Mouse (Mus musculus) lung, embryonic 14.5 days (tissue): ENCODE measurements around the gene Prpf3. TPM values are rescaled to one million over a fixed set of nuclear protein-coding genes. Genes with fewer than 3 reads are reported as not detected.
"Not testable (repeated sequence)": the region's sequence is repeated elsewhere in the genome, so short reads cannot be mapped to it uniquely, and the experiment has no call there.

Experiments
- ATAC-seq: fragments of 200-750 bp; cut with Nextera tagmentation; 2 replicates; pipeline ENCODE4 v1.8.0; 2017; ENCODE audit warnings: mild to moderate bottlenecking, moderate TSS enrichment, moderate library complexity; ENCODE audit not compliant: insufficient read depth
- DNase-seq: peaks from one replicate; pipeline ENCODE4 v3.0.0-alpha.2; 2015
- H3K27ac ChIP-seq: fragments of 300-500 bp; sonication (generic); 2 replicates; pipeline ENCODE4 v1.5.1; 2014; ENCODE audit warnings: low read depth, mild to moderate bottlenecking, moderate library complexity
- H3K27me3 ChIP-seq: fragments of 300-500 bp; sonication (generic); 2 replicates; pipeline ENCODE4 v1.6.1; 2014; ENCODE audit warnings: low read length, control low read depth; ENCODE audit not compliant: insufficient read depth
- H3K36me3 ChIP-seq: fragments of 300-500 bp; sonication (generic); 2 replicates; pipeline ENCODE4 v1.6.1; 2014; ENCODE audit warnings: control low read depth; ENCODE audit not compliant: insufficient read depth
- H3K4me1 ChIP-seq: fragments of 300-500 bp; sonication (generic); 2 replicates; pipeline ENCODE4 v1.6.1; 2014; ENCODE audit warnings: antibody characterized with exemption, control low read depth; ENCODE audit not compliant: insufficient read depth
- H3K4me2 ChIP-seq: fragments of 300-500 bp; sonication (generic); 2 replicates; pipeline ENCODE4 v1.6.1; 2014; ENCODE audit warnings: mild to moderate bottlenecking
- H3K4me3 ChIP-seq: fragments of 300-500 bp; sonication (generic); 2 replicates; pipeline ENCODE4 v1.5.1; 2014; ENCODE audit warnings: low read depth, low read length
- H3K9ac ChIP-seq: fragments of 300-500 bp; sonication (generic); 2 replicates; pipeline ENCODE4 v1.6.1; 2014
- H3K9me3 ChIP-seq: fragments of 300-500 bp; sonication (generic); 2 replicates; pipeline ENCODE4 v1.6.1; 2016; ENCODE audit warnings: low read depth, low read length, control low read depth
- CTCF ChIP-seq: IDR thresholded peaks from 2 replicates; pipeline ENCODE4 v1.5.1; 2016; ENCODE audit warnings: antibody characterized with exemption, low read depth
- WGBS: fragments of 180-500 bp; shearing (Covaris S2); extraction: QIAGEN DNeasy Blood & Tissue Kit; methylation state at CpG from one replicate; pipeline ENCODE4 v1.1.7; 2014; 5-methylcytosine and 5-hydroxymethylcytosine counted together
- polyA plus RNA-seq: library from polyadenylated mRNA; unstranded; fragments of >200 nt; fragmentation: Nextera tagmentation; extraction: Ambion mirVana; gene quantifications from 2 replicates; pipeline ENCODE4 v1.2.1, GENCODE M21; 2014

Prpf3 gene
- polyA plus RNA-seq, 1 experiment from 2014 or later: 63.7 TPM

- TF ChIP-seq CTCF: 0 out of 2 replicates have a peak, but pooled peaks have one; percentile 21
- Histone ChIP-seq H3K4me1 (peaks cover 6% of the 10 kb centered on the region; the same call in 1 of the 2 replicates), H3K4me2 (peak overlapping the region; percentile 69), H3K27ac (peak overlapping the region; percentile 100), H3K27me3 (no peaks in the 10 kb centered on the region), H3K9ac (peak overlapping the region; percentile 98), H3K9me3 (no peaks in the 10 kb centered on the region), H3K36me3 (no peaks in the 10 kb centered on the region), H3K4me3 (peak overlapping the region; percentile 89)
- under 1% methylated on average over 49 of the region's 49 CpGs for WGBS
- ATAC-seq (peak; percentile 97), DNase-seq (peak; percentile 100)
These were observed 36.2 kb downstream of the Prpf3 start for GRCm38 (mm10) chr3:95819351-95819985.

GRCm38 (mm10) chr3:95818571-95819288 lies 37.0 kb downstream of the Prpf3 start, which contains the start of gene Rprd2:
Gene Rprd2, minus strand, starts transcription at chr3:95818863.
- ATAC-seq (peak; percentile 48), DNase-seq (peak; percentile 82)
- H3K36me3 ChIP-seq: no peaks in the 10 kb centered on the region
- H3K9me3 ChIP-seq: no peaks in the 10 kb centered on the region
- no peak; the same call in 1 of the 2 replicates for TF ChIP-seq CTCF
- H3K27ac ChIP-seq: peak within 1 kb of the TSS; percentile 100
- H3K27me3 ChIP-seq: no peaks in the 10 kb centered on the region
- under 1% methylated on average over 60 of the region's 60 CpGs for WGBS
- H3K4me2 ChIP-seq: peak within 1 kb of the TSS; percentile 69
- peak within 1 kb of the TSS; percentile 98 for H3K9ac ChIP-seq
- peak within 1 kb of the TSS; percentile 89 for H3K4me3 ChIP-seq
- peaks cover 6% of the 10 kb centered on the region; the same call in 1 of the 2 replicates for H3K4me1 ChIP-seq

- ATAC-seq (no peak), DNase-seq (peak; percentile 76)
- H3K4me3 ChIP-seq: peak overlapping the region; percentile 89
These were observed 37.6 kb downstream of the Prpf3 start for GRCm38 (mm10) chr3:95818026-95818511.

GRCm38 (mm10) chr3:95816681-95817080 lies 39.0 kb downstream of the Prpf3 start:
- H3K4me2 ChIP-seq: peak overlapping the region; percentile 65
- ATAC-seq: no peak

More at GRCm38 (mm10) chr3:95818026-95818511, 37.6 kb downstream of the Prpf3 start:
- H3K9me3 ChIP-seq: no peaks in the 10 kb centered on the region
- no peak for TF ChIP-seq CTCF
- H3K27me3 ChIP-seq: no peaks in the 10 kb centered on the region
- peak overlapping the region; percentile 98 for H3K9ac ChIP-seq
- under 1% methylated on average over 21 of the region's 21 CpGs for WGBS
- peak overlapping the region; percentile 100 for H3K27ac ChIP-seq
- no peaks in the 10 kb centered on the region for H3K36me3 ChIP-seq
- peaks cover 6% of the 10 kb centered on the region; the same call in 1 of the 2 replicates for H3K4me1 ChIP-seq
- peak overlapping the region; percentile 65 for H3K4me2 ChIP-seq

GRCm38 (mm10) chr3:95808384-95808783 lies 47.3 kb downstream of the Prpf3 start:
- no peak for ATAC-seq

More at GRCm38 (mm10) chr3:95816681-95817080, 39.0 kb downstream of the Prpf3 start:
- no peak overlapping the region for H3K27ac ChIP-seq
- TF ChIP-seq CTCF: no peak
- H3K4me3 ChIP-seq: peak overlapping the region; percentile 89; the same call in 1 of the 2 replicates
- no peak overlapping the region for H3K9ac ChIP-seq
- no peaks in the 10 kb centered on the region for H3K36me3 ChIP-seq
- no peaks in the 10 kb centered on the region for H3K27me3 ChIP-seq
- 89% methylated on average over 3 of the region's 3 CpGs for WGBS
- DNase-seq: no peak
- no peaks in the 10 kb centered on the region for H3K9me3 ChIP-seq
- peaks cover 6% of the 10 kb centered on the region; the same call in 1 of the 2 replicates for H3K4me1 ChIP-seq

GRCm38 (mm10) chr3:95807630-95808029 lies 48.1 kb downstream of the Prpf3 start:
- H3K4me2 ChIP-seq, H3K27ac ChIP-seq, H3K4me3 ChIP-seq, H3K27me3 ChIP-seq, H3K4me1 ChIP-seq, H3K9ac ChIP-seq, H3K9me3 ChIP-seq, DNase-seq, ATAC-seq: not testable (repeated sequence)
- peaks cover 16% of the 10 kb centered on the region; the same call in 1 of the 2 replicates for H3K36me3 ChIP-seq
- WGBS: 99% methylated on average over 3 of the region's 6 CpGs

More at GRCm38 (mm10) chr3:95808384-95808783, 47.3 kb downstream of the Prpf3 start:
- peaks cover 16% of the 10 kb centered on the region; the same call in 1 of the 2 replicates for H3K36me3 ChIP-seq
- no peak overlapping the region for H3K4me3 ChIP-seq
- H3K27ac ChIP-seq: no peak overlapping the region
- H3K9me3 ChIP-seq: no peaks in the 10 kb centered on the region
- H3K4me1 ChIP-seq: no peaks in the 10 kb centered on the region
- no peak overlapping the region for H3K9ac ChIP-seq
- no peak for TF ChIP-seq CTCF
- WGBS: 46% methylated on average over 2 of the region's 2 CpGs
- no peak for DNase-seq
- no peaks in the 10 kb centered on the region for H3K27me3 ChIP-seq
- no peak overlapping the region for H3K4me2 ChIP-seq

- 59% methylated on average over 1 of the region's 1 CpGs for WGBS
- no peaks in the 10 kb centered on the region for H3K27me3 ChIP-seq
- no peak for ATAC-seq
- no peaks in the 10 kb centered on the region for H3K9me3 ChIP-seq
- no peak overlapping the region for H3K9ac ChIP-seq
- H3K36me3 ChIP-seq: peaks cover 16% of the 10 kb centered on the region; the same call in 1 of the 2 replicates
- H3K4me2 ChIP-seq: no peak overlapping the region
- no peak overlapping the region for H3K27ac ChIP-seq
- no peak for DNase-seq
- TF ChIP-seq CTCF: no peak
- no peaks in the 10 kb centered on the region for H3K4me1 ChIP-seq
- no peak overlapping the region for H3K4me3 ChIP-seq
These were observed 49.0 kb downstream of the Prpf3 start for GRCm38 (mm10) chr3:95806677-95807076.
